In the genomic region with DNA sequence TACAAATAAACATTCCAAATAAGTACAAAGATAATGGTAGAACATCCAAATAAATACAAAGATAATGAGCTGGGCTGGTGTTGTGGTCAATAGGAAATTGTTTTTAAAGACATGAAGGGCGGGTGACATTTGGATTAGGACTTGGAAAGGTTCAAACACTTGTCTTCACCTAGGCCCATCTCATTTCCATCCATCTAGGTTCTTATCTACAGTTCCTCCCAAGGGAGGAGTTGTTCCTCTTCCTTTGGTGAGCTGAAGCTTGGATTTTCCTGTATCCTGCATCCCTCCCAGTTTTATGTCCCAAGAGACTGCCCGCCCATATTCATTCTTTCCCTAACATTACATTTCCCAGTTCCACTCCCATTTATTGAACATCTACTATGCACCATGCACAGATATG, we compare ENCODE assay signal across 8 mouse cellular contexts. TPM values are rescaled to one million over a fixed set of nuclear protein-coding genes. Genes with fewer than 3 reads are reported as not detected.
DNase-seq lines count a peak whose midpoint lies in the region; ATAC-seq and TF ChIP-seq lines count a peak whose summit lies in the region.

No protein-coding gene starts in this region.

- no peak for TF ChIP-seq POLR2A in bone marrow macrophage, adult 2 months (IDR thresholded peaks at IDR 0.05; ENCODE audit: borderline replicate concordance, low read depth, low read length)

- H3K36me3 ChIP-seq in kidney, embryonic 15.5 days, result no peaks in the 10 kb centered on the region
- no peaks in the 10 kb centered on the region for H3K36me3 ChIP-seq in hindbrain, embryonic 12.5 days
- H3K36me3 ChIP-seq in midbrain, embryonic 12.5 days, result no peaks in the 10 kb centered on the region

- no peaks in the 10 kb centered on the region for H3K9me3 ChIP-seq in kidney, embryonic 15.5 days (replicated peaks)
- H3K9me3 ChIP-seq in hindbrain, embryonic 12.5 days (replicated peaks), result no peaks in the 10 kb centered on the region
- no peaks in the 10 kb centered on the region for H3K9me3 ChIP-seq in midbrain, embryonic 12.5 days

- peaks cover 11% of the 10 kb centered on the region for H3K4me1 ChIP-seq in kidney, embryonic 15.5 days
- peaks cover 11% of the 10 kb centered on the region for H3K4me1 ChIP-seq in bone marrow macrophage, adult 2 months (ENCODE audit: control insufficient read depth, insufficient read depth, low read length)
- H3K4me1 ChIP-seq in hindbrain, embryonic 12.5 days, result peaks cover 7% of the 10 kb centered on the region; the same call in 1 of the 2 replicates
- H3K4me1 ChIP-seq in midbrain, embryonic 12.5 days, result peaks cover 9% of the 10 kb centered on the region; the same call in 1 of the 2 replicates

- H3K4me2 ChIP-seq in kidney, embryonic 15.5 days, result peak overlapping the region; percentile 61
- H3K4me2 ChIP-seq in hindbrain, embryonic 12.5 days (replicated peaks), result peak overlapping the region; percentile 63
- peak overlapping the region; percentile 71 for H3K4me2 ChIP-seq in midbrain, embryonic 12.5 days (replicated peaks)

- intact Hi-C loops in left cerebral cortex, postnatal 4 days (cut with DNase I), result no loop called here

- peak overlapping the region; percentile 62 for H3K9ac ChIP-seq in kidney, embryonic 15.5 days
- H3K9ac ChIP-seq in hindbrain, embryonic 12.5 days, result peak overlapping the region; percentile 89
- H3K9ac ChIP-seq in midbrain, embryonic 12.5 days (replicated peaks), result peak overlapping the region; percentile 88

- WGBS in kidney, embryonic 15.5 days, result 61% methylated on average over 2 of the region's 2 CpGs
- 71% methylated on average over 2 of the region's 2 CpGs for WGBS in hindbrain, embryonic 12.5 days
- WGBS in midbrain, embryonic 12.5 days, result 82% methylated on average over 2 of the region's 2 CpGs

- TF ChIP-seq CTCF in bone marrow macrophage, adult 2 months (IDR thresholded peaks at IDR 0.05; ENCODE audit: low read depth, low read length), result no peak

- H3K27me3 ChIP-seq in kidney, embryonic 15.5 days, result no peaks in the 10 kb centered on the region
- H3K27me3 ChIP-seq in hindbrain, embryonic 12.5 days, result no peaks in the 10 kb centered on the region
- H3K27me3 ChIP-seq in midbrain, embryonic 12.5 days, result no peaks in the 10 kb centered on the region

- no peak for ATAC-seq in kidney, embryonic 15.5 days (replicated peaks; ENCODE audit: low FRiP score)
- no peak for ATAC-seq in hindbrain, embryonic 12.5 days (ENCODE audit: low FRiP score)
- no peak for ATAC-seq in midbrain, embryonic 12.5 days (ENCODE audit: low FRiP score, low read depth)

- H3K4me3 ChIP-seq in kidney, embryonic 15.5 days (replicated peaks), result peak overlapping the region; percentile 62
- peak overlapping the region; percentile 96 for H3K4me3 ChIP-seq in bone marrow macrophage, adult 2 months (ENCODE audit: insufficient read depth, low read length)
- H3K4me3 ChIP-seq in hindbrain, embryonic 12.5 days, result peak overlapping the region; percentile 93
- peak overlapping the region; percentile 94 for H3K4me3 ChIP-seq in midbrain, embryonic 12.5 days

- DNase-seq in kidney, postnatal 14 days, result no peak
- no peak for DNase-seq in left cerebral cortex, postnatal 4 days
- DNase-seq in urinary bladder, postnatal 25 days (ENCODE audit: low spot score), result no peak
- DNase-seq in adrenal gland, adult 2 months, result no peak

- H3K27ac ChIP-seq in kidney, embryonic 15.5 days, result peak overlapping the region; percentile 99
- H3K27ac ChIP-seq in bone marrow macrophage, adult 2 months (ENCODE audit: insufficient read depth, low read depth, low read length), result peak overlapping the region; percentile 100
- H3K27ac ChIP-seq in hindbrain, embryonic 12.5 days, result peak overlapping the region; percentile 94
- peak overlapping the region; percentile 93 for H3K27ac ChIP-seq in midbrain, embryonic 12.5 days (replicated peaks)

RNA-seq across cellular contexts. Expression of a gene that starts 0.5 kb away (rescaled TPM):
- 80.4 and 83.9 TPM in 2 replicates for polyA plus RNA-seq in kidney, embryonic 15.5 days (2015; fragmentation: Nextera tagmentation; extraction: Ambion mirVana)
- polyA plus RNA-seq in bone marrow macrophage, adult 2 months (2012; ENCODE audit: insufficient read depth, insufficient read length, missing spikeins), result 52.4 and 56.7 TPM in 2 replicates
- polyA plus RNA-seq in hindbrain, embryonic 12.5 days (2016; fragmentation: Nextera tagmentation; extraction: Ambion mirVana), result 97.2 and 98.7 TPM in 2 replicates
- 92.0 TPM in 2 replicates for polyA plus RNA-seq in midbrain, embryonic 12.5 days (2016; fragmentation: Nextera tagmentation; extraction: Ambion mirVana)
- 10 to 100 TPM; 74.3 to 84.6 TPM for total RNA-seq in left cerebral cortex, postnatal 4 days (2021)
- total RNA-seq in adrenal gland, adult 2 months (2021), result 100 to 1,000 TPM in 1 of 2 experiments, 10 to 100 TPM in 1; 82.7 to 101 TPM
- polyA plus RNA-seq in adrenal gland, adult 2 months (2012; rRNA removed), result 56.3 and 76.7 TPM in 2 replicates

RNA-seq across cellular contexts. Expression of a gene that starts 48.9 kb away (rescaled TPM):
- polyA plus RNA-seq in kidney, embryonic 15.5 days (2015; fragmentation: Nextera tagmentation; extraction: Ambion mirVana), result not detected in 2 replicates
- polyA plus RNA-seq in bone marrow macrophage, adult 2 months (2012; ENCODE audit: insufficient read depth, insufficient read length, missing spikeins), result not detected in 2 replicates
- polyA plus RNA-seq in hindbrain, embryonic 12.5 days (2016; fragmentation: Nextera tagmentation; extraction: Ambion mirVana), result not detected in 2 replicates
- not detected in 2 replicates for polyA plus RNA-seq in midbrain, embryonic 12.5 days (2016; fragmentation: Nextera tagmentation; extraction: Ambion mirVana)
- 10 to 100 TPM; 51.6 to 64.6 TPM for total RNA-seq in left cerebral cortex, postnatal 4 days (2021)
- total RNA-seq in adrenal gland, adult 2 months (2021), result under 1 TPM in 1 of 2 experiments, not detected in 1; 0.48 TPM
- 1.1 and 1.2 TPM in 2 replicates for polyA plus RNA-seq in adrenal gland, adult 2 months (2012; rRNA removed)

RNA-seq across cellular contexts. Expression of a gene that starts 51.4 kb away (rescaled TPM):
- polyA plus RNA-seq in kidney, embryonic 15.5 days (2015; fragmentation: Nextera tagmentation; extraction: Ambion mirVana), result 7.2 and 7.7 TPM in 2 replicates
- not detected in 2 replicates for polyA plus RNA-seq in bone marrow macrophage, adult 2 months (2012; ENCODE audit: insufficient read depth, insufficient read length, missing spikeins)
- 0.77 and 0.88 TPM in 2 replicates for polyA plus RNA-seq in hindbrain, embryonic 12.5 days (2016; fragmentation: Nextera tagmentation; extraction: Ambion mirVana)
- polyA plus RNA-seq in midbrain, embryonic 12.5 days (2016; fragmentation: Nextera tagmentation; extraction: Ambion mirVana), result 0.72 and 0.84 TPM in 2 replicates
- not detected for total RNA-seq in left cerebral cortex, postnatal 4 days (2021)
- under 1 TPM; 0.09 to 0.45 TPM for total RNA-seq in adrenal gland, adult 2 months (2021)
- 0.40 and 0.47 TPM in 2 replicates for polyA plus RNA-seq in adrenal gland, adult 2 months (2012; rRNA removed)

RNA-seq across cellular contexts. Expression of a gene that starts 59.5 kb away (rescaled TPM):
- polyA plus RNA-seq in kidney, embryonic 15.5 days (2015; fragmentation: Nextera tagmentation; extraction: Ambion mirVana), result not detected in 2 replicates
- polyA plus RNA-seq in bone marrow macrophage, adult 2 months (2012; ENCODE audit: insufficient read depth, insufficient read length, missing spikeins), result not detected in 2 replicates
- polyA plus RNA-seq in hindbrain, embryonic 12.5 days (2016; fragmentation: Nextera tagmentation; extraction: Ambion mirVana), result not detected in 2 replicates
- polyA plus RNA-seq in midbrain, embryonic 12.5 days (2016; fragmentation: Nextera tagmentation; extraction: Ambion mirVana), result not detected in 2 replicates
- total RNA-seq in left cerebral cortex, postnatal 4 days (2021), result not detected
- not detected for total RNA-seq in adrenal gland, adult 2 months (2021)
- polyA plus RNA-seq in adrenal gland, adult 2 months (2012; rRNA removed), result not detected in 2 replicates
